Mouse (Mus musculus): ENCODE data around the gene Calr. TPM values are rescaled to one million over a fixed set of nuclear protein-coding genes. Genes with fewer than 3 reads are reported as not detected.

Gene Calr
- polyA plus RNA-seq, 1 experiment from 2014 or later = 1,038 TPM

DNA sequence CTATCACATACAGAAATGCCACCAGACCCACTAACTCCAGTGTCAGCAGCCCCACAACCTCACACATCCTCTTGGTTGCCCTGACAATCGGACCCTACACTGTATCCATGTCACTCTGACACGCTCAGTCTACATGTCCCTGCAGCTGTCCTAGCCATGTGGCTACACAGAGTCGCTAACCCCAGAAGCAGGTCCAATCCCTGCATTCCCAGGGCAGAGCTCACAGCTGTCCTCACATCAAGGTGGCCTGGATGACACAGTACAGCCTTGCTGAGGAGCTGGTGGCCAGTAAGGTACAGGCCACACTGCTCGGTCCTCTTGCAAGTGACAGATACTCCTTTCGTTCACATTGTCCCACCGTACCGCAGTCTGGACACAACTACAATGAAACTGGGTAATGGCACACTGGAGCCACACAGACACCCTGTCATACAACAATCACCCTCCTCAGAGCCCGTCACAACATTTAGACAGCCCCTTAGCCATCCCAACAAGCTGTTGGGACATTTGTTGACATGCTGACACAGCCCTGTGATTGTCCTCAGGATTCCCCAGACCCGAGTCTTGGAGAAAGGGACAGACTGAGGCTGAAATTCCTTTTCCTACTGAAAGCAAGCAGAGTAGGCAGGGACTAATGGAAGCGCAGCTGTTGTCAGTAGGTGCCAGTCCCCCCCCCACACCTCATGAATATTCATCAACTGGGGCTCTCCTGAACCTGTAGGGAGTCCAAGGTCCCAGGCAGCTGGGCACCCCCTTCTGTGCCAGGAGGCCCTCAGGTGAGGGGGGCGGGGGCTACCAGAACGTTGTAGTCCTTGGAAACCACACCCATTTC is 37.4 kb downstream of the Calr start:
- no peak for ATAC-seq
- H3K36me3 ChIP-seq = no peaks in the 10 kb centered on the region
- H3K4me2 ChIP-seq (replicated peaks) = no peak overlapping the region
- no peak overlapping the region for H3K9ac ChIP-seq
- H3K27ac ChIP-seq = no peak overlapping the region
- H3K27me3 ChIP-seq (replicated peaks) = peaks cover 57% of the 10 kb centered on the region
- peaks cover 3% of the 10 kb centered on the region; the same call in 1 of the 2 replicates for H3K4me1 ChIP-seq (replicated peaks)
- H3K4me3 ChIP-seq (replicated peaks) = no peak overlapping the region
- H3K9me3 ChIP-seq = no peaks in the 10 kb centered on the region
- 62% methylated on average over 12 of the region's 12 CpGs for WGBS

DNA sequence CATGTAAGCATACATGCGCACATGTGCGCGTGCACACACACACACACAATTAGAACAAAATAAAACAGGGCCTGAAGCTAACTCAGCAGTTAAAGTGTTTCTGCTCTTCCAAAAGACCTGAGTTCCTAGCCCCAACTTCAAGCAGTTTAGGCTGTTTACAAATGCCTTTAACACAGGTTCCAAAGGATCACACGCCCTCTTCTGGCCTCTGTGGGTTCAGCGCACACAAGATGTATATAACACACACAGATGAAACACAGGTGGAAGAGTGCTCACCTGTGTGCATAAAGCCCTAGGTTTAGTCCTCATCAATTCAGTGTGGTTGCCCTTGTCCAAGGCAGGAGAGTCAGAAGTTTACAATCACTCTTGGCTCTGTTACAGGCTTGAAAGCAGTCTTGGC is 40.7 kb downstream of the Calr start:
- Histone ChIP-seq H3K27ac (no peak overlapping the region), H3K27me3 (replicated peaks) (peaks cover 55% of the 10 kb centered on the region), H3K4me2 (replicated peaks) (no peak overlapping the region), H3K36me3 (no peaks in the 10 kb centered on the region), H3K9ac (no peak overlapping the region), H3K9me3 (no peaks in the 10 kb centered on the region), H3K4me1 (replicated peaks) (peaks cover 2% of the 10 kb centered on the region; the same call in 1 of the 2 replicates), H3K4me3 (replicated peaks) (no peak overlapping the region)
- WGBS = 92% methylated on average over 5 of the region's 5 CpGs
- ATAC-seq = no peak

DNA sequence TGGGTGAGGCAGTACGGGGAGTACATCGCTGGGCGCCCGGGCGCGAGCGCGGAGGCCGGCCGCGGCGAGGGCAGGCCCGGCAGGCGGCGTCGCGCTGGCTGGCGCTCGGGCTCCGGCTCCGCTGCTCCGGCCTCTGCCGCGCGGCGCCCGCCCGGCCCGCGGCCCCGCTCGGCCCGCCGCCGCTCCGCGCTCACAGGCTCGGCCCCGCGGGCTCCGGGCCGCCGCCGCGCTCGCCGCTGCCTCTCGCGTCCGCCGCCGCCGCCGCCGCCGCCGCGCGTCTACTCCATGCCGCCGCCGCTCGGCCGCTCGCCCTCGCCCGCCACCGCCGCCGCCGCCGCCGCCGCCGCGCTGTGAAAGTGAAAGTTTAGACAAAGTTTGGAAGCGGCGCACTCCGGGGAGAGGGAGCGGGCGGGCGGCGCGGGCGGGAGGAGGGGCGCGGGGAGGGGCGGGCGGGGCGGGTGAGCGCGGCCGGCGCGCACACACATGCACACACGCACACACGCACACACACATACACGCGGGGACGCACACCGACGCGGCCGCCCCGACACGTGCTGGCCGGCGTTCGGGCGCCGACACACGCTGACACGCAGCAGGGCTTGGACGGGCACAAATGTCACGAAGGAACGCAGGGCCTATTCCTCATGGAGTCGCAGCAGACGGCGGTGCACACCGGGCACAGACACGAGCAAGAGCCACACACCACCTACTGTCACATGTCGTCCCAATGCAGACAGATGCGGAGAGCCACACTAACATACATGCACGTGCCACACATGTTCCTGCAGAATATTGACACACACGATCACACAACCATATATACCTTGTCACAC is 46.5 kb downstream of the Calr start, which contains the start of gene Nfix:
Gene Nfix (minus strand): TSS at position 346 of the 833 bp plus-strand sequence.
- ATAC-seq = peak; percentile 72
- peak within 1 kb of the TSS; percentile 70 for H3K4me3 ChIP-seq (replicated peaks)
- peaks cover 20% of the 10 kb centered on the region for H3K4me1 ChIP-seq (replicated peaks)
- peak within 1 kb of the TSS; percentile 83 for H3K9ac ChIP-seq
- no peaks in the 10 kb centered on the region for H3K9me3 ChIP-seq
- peak within 1 kb of the TSS; percentile 93 for H3K4me2 ChIP-seq (replicated peaks)
- 1% methylated on average over 81 of the region's 125 CpGs for WGBS
- H3K27me3 ChIP-seq (replicated peaks) = peaks cover 77% of the 10 kb centered on the region
- H3K36me3 ChIP-seq = peaks cover 3% of the 10 kb centered on the region; the same call in 1 of the 2 replicates
- H3K27ac ChIP-seq = peak within 1 kb of the TSS; percentile 68

DNA sequence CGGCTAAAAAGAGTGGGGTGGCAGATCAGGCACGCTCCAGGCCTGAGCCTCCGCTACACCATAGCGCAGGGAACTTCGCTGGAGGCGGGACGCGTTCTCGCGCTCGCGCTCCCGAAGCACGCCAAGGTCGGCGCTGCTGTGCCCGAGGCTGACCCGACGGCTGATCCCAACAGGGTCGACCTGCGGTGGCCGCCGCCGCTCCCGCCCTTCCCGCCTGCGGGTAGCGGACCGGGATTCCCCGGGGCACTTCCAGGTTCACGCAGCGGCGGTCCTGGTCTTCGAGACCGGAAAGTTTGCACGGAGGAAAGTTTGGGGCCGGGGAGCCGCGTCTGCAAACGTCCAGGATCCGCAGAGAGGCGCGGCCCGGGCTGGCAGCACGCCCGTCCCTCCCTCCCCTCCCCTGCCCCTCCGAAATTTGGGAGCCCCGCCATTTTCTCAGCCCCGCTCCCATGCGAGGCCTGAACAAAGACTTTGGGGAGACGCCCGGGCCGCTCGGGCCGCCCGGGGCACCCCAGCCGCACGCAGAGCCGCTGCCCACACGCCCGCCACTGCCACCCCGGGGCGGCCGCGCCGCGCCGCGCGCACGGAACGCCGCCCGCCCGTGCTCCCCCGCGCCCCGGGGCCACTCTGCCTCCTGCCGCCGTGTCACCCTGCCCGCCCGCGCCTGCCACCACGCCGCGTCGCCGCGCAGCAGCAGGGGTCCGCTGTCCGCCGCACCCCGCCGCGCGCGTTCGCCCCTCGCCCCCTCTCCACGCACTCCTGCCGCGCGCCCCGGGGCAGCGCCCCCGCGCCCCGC is 47.4 kb downstream of the Calr start:
- Histone ChIP-seq H3K4me2 (replicated peaks) (peak overlapping the region; percentile 93), H3K27ac (peak overlapping the region; percentile 68), H3K4me3 (replicated peaks) (peak overlapping the region; percentile 70), H3K9ac (peak overlapping the region; percentile 83), H3K4me1 (replicated peaks) (peaks cover 28% of the 10 kb centered on the region), H3K9me3 (no peaks in the 10 kb centered on the region), H3K36me3 (peaks cover 3% of the 10 kb centered on the region; the same call in 1 of the 2 replicates), H3K27me3 (replicated peaks) (peaks cover 73% of the 10 kb centered on the region)
- WGBS = 1% methylated on average over 72 of the region's 108 CpGs
- peak; percentile 26; the same call in 1 of the 2 replicates for ATAC-seq

DNA sequence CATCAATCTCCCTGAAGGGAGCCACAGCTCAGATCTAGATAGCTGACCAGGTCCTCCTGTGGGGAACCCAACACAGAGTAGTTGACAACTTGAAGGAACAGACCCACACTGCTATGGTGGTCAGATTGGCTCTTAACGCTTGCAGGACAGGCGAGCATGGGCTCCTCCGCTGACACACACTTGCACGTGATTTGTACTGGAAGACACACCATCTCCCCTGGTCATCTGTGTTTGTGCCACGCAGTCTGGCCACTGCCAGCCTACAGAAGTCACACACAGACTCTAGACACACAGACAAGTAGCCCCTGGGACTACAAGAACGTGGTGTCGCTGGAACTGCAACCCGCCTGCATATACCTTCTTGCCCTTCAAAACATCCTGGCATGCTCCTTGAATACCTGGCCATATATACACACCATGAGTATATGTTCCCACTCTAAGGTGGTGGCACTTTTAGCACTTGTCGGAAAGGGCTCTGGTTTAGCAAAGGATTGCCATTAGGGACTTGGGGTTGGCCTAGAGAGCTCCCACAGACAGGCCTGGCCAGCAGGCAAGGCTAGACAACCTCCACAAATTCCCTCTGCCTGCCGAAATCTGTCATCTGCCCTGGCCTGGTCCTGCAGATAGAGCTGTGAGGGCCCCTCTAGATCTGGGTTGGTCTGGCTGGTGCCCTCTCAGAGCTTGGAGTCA is 48.1 kb downstream of the Calr start:
- H3K36me3 ChIP-seq = peaks cover 3% of the 10 kb centered on the region; the same call in 1 of the 2 replicates
- H3K4me1 ChIP-seq (replicated peaks) = peaks cover 34% of the 10 kb centered on the region
- ATAC-seq = no peak
- peaks cover 79% of the 10 kb centered on the region for H3K27me3 ChIP-seq (replicated peaks)
- H3K4me2 ChIP-seq (replicated peaks) = peak overlapping the region; percentile 93
- H3K9ac ChIP-seq = peak overlapping the region; percentile 83
- peak overlapping the region; percentile 70 for H3K4me3 ChIP-seq (replicated peaks)
- 53% methylated on average over 10 of the region's 10 CpGs for WGBS
- no peaks in the 10 kb centered on the region for H3K9me3 ChIP-seq
- H3K27ac ChIP-seq = no peak overlapping the region

DNA sequence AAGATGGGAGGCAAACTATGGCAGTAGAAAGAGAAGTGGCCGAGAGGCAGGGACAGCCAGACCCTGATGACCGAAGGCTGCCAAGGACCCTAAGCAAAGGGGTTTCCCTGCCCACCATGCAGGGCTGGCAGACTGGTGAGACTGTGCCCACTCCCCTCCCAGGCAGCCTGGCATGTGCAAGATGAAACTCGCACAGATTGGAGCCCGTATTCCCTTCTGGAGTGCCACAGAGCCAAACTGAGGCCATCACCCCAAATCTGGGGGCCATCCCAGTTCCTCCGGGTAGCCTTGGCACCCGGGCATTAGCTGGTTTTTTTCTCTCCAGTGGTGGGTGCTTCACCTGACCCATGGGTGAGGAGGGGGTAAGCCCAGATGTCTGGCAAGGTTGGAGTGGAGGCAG is 48.8 kb downstream of the Calr start:
- Histone ChIP-seq H3K36me3 (peaks cover 3% of the 10 kb centered on the region; the same call in 1 of the 2 replicates), H3K4me2 (replicated peaks) (peak overlapping the region; percentile 93), H3K9ac (no peak overlapping the region), H3K4me3 (replicated peaks) (no peak overlapping the region), H3K9me3 (no peaks in the 10 kb centered on the region), H3K4me1 (replicated peaks) (peaks cover 35% of the 10 kb centered on the region), H3K27ac (no peak overlapping the region), H3K27me3 (replicated peaks) (peaks cover 76% of the 10 kb centered on the region)
- 72% methylated on average over 6 of the region's 6 CpGs for WGBS
- ATAC-seq = no peak

DNA sequence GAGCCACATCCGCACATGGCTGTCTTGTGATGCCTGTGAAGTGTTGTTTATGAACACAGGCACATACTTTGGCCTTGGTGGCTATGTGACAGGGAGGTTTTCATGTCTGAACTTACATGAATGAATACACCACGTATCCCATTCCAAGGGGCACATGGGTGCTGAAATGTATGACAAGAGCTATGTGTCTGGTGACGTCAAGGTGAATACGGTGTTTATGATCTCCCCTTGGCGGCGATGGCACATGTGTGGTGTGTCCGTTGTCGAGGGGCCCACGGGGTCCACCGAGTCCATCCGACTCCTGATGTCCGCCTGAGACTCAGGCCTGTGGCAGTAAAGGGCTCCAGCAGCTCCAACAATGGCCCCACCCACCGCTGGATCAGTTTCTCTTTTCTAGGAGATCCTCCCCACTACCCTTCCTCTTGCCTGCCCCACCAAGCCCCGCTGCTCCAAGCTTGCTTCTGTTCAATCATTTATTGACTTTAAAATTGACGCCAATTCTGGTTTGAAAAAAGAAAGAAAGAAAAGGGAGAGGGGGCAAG is 49.4 kb downstream of the Calr start:
- no peak overlapping the region for H3K9ac ChIP-seq
- H3K36me3 ChIP-seq = peaks cover 3% of the 10 kb centered on the region; the same call in 1 of the 2 replicates
- no peak for ATAC-seq
- H3K4me2 ChIP-seq (replicated peaks) = no peak overlapping the region
- no peak overlapping the region for H3K4me3 ChIP-seq (replicated peaks)
- peaks cover 35% of the 10 kb centered on the region for H3K4me1 ChIP-seq (replicated peaks)
- H3K9me3 ChIP-seq = no peaks in the 10 kb centered on the region
- H3K27ac ChIP-seq = no peak overlapping the region
- 79% methylated on average over 15 of the region's 15 CpGs for WGBS
- H3K27me3 ChIP-seq (replicated peaks) = peaks cover 74% of the 10 kb centered on the region

DNA sequence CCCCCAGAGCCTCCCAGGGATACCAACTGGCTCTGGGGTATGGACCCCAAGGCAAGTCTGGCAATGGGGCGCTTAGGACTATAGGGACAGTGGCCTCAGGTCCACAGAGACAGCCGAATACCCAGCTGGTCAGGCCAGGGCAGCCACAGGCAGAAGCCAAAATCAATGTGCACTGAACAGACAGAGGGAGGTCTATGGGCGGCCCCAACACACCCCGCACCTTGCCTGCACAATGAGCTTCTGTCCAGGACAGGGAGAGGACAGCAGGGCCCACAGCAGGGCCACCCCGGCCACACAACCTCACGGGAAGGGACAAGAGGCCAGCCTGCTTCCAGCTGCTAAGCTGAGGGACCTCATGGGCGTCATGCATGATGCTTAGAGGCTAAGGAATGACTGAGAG is 52.2 kb downstream of the Calr start:
- ATAC-seq = 0 out of 2 replicates have a peak, but pooled peaks have one; percentile 18
- Histone ChIP-seq H3K4me1 (replicated peaks) (peaks cover 31% of the 10 kb centered on the region), H3K9me3 (no peaks in the 10 kb centered on the region), H3K4me3 (replicated peaks) (no peak overlapping the region), H3K27me3 (replicated peaks) (peaks cover 74% of the 10 kb centered on the region), H3K27ac (peak overlapping the region; percentile 67; the same call in 1 of the 2 replicates), H3K4me2 (replicated peaks) (peak overlapping the region; percentile 9; the same call in 1 of the 2 replicates), H3K36me3 (peaks cover 3% of the 10 kb centered on the region; the same call in 1 of the 2 replicates), H3K9ac (no peak overlapping the region)
- 62% methylated on average over 7 of the region's 7 CpGs for WGBS

DNA sequence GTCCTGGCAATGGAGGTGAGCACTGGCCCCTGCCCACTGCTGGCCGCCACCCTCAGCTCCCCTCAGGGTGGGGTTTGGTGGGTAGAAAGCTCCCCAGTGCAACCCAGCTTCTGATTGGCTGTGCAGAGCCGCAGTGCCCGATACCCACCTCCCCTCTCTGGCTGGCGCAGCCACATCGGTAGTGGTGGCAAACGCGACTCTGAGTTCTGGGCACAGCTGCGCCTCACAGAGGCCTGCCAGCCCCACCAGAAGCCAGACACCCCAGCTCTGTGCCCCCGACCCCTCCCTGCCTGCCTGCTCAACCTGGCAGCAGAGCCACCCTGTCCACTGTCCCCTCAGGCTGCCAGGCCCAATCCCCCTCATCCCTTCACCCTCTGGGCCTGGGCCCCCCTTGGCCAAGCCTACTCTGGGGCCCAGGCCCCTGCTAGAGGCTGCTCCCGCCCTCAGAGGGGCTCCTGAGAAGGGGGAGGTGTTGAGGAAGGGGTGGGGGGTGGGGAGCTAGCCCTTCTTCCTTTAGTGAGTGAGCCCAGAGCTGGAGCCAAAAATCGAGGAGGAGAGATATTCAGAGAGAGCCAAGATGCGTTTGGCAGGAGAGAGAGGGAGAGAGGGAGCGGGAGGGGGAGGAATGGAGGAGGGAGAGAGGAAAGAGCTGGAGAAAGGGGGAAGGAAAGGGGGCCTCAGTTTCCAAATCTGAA is 52.8 kb downstream of the Calr start:
- peak overlapping the region; percentile 36 for H3K4me2 ChIP-seq (replicated peaks)
- peaks cover 27% of the 10 kb centered on the region for H3K4me1 ChIP-seq (replicated peaks)
- 59% methylated on average over 13 of the region's 13 CpGs for WGBS
- no peak overlapping the region for H3K4me3 ChIP-seq (replicated peaks)
- no peak overlapping the region for H3K9ac ChIP-seq
- H3K27ac ChIP-seq = peak overlapping the region; percentile 67; the same call in 1 of the 2 replicates
- ATAC-seq = peak; percentile 74
- peaks cover 3% of the 10 kb centered on the region; the same call in 1 of the 2 replicates for H3K36me3 ChIP-seq
- no peaks in the 10 kb centered on the region for H3K9me3 ChIP-seq
- H3K27me3 ChIP-seq (replicated peaks) = peaks cover 76% of the 10 kb centered on the region

DNA sequence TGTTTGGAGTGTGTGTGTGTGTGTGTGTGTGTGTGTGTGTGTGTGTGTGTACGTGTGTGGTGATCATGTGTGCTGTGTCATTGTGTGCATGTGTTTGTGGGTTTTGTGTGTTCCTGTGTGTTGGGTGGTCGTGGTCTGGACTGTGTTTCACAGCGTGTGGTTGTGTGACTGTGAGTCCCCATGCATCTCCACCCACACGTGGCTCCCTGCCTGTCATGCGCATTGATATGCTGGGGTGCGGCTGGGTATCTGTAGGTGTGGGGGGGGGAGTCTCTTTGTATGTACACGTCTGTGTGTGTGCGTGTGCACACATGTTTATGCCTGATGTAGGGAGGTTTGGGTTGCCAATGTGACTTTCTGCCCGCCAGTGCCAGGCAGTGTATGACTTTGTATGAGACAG is 53.6 kb downstream of the Calr start:
- H3K27me3 ChIP-seq (replicated peaks) = peaks cover 76% of the 10 kb centered on the region
- no peak overlapping the region for H3K27ac ChIP-seq
- no peak overlapping the region for H3K4me3 ChIP-seq (replicated peaks)
- H3K9ac ChIP-seq = no peak overlapping the region
- peaks cover 3% of the 10 kb centered on the region; the same call in 1 of the 2 replicates for H3K36me3 ChIP-seq
- peaks cover 20% of the 10 kb centered on the region for H3K4me1 ChIP-seq (replicated peaks)
- 82% methylated on average over 9 of the region's 9 CpGs for WGBS
- no peaks in the 10 kb centered on the region for H3K9me3 ChIP-seq
- no peak overlapping the region for H3K4me2 ChIP-seq (replicated peaks)
- no peak for ATAC-seq

Measured in intestine, embryonic 15.5 days (tissue).